Mouse (Mus musculus): ENCODE measurements around the gene Incenp. TPM values are rescaled to one million over a fixed set of nuclear protein-coding genes. Genes with fewer than 3 reads are reported as not detected.
"Not testable (repeated sequence)": the region's sequence is repeated elsewhere in the genome, so short reads cannot be mapped to it uniquely, and the experiment has no call there.

Gene Incenp
- polyA plus RNA-seq, 1 experiment from 2014 or later = 24.3 TPM

DNA sequence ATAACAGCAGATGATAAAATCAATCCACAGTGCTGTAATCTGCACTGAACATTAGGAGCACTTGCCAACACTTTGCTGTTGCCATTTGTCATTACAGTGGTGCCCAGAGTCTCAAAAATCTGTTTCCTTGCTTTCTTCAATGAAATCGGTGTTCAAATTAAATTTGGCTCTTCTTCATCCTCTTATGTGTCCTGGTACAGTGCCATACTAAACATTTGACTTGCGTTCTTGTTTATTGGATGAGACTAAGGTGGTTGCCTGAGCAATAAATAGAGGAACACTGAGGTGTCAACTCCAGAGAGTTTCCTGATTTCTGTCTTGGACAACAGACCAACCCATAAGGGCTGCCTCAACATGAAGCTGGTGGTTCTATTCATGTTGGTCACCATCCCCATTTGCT, 52.1 kb downstream of the Incenp start, which contains the start of gene Scgb2a2:
Gene Scgb2a2 (plus strand): TSS at position 301 of the 400 bp plus-strand sequence.
- H3K36me3 ChIP-seq (ENCODE audit: control insufficient read depth, insufficient read depth) = no peaks in the 10 kb centered on the region
- no peaks in the 10 kb centered on the region for H3K9me3 ChIP-seq (ENCODE audit: control insufficient read depth)
- no peak for TF ChIP-seq CTCF (IDR thresholded peaks at IDR 0.05; ENCODE audit: low read depth)
- no peaks in the 10 kb centered on the region for H3K27me3 ChIP-seq (replicated peaks; ENCODE audit: control insufficient read depth, insufficient read depth, low read length)
- no peak within 1 kb of the TSS for H3K4me3 ChIP-seq (ENCODE audit: low read depth, low read length)
- 85% methylated on average over 2 of the region's 2 CpGs for WGBS
- H3K4me1 ChIP-seq (replicated peaks; ENCODE audit: control insufficient read depth, insufficient read depth, low read length) = no peaks in the 10 kb centered on the region
- no peak for ATAC-seq
- H3K9ac ChIP-seq (ENCODE audit: low read depth, low read length) = no peak within 1 kb of the TSS
- H3K4me2 ChIP-seq (replicated peaks; ENCODE audit: low read depth) = no peak within 1 kb of the TSS
- H3K27ac ChIP-seq (ENCODE audit: low read depth, low read length) = no peak within 1 kb of the TSS

DNA sequence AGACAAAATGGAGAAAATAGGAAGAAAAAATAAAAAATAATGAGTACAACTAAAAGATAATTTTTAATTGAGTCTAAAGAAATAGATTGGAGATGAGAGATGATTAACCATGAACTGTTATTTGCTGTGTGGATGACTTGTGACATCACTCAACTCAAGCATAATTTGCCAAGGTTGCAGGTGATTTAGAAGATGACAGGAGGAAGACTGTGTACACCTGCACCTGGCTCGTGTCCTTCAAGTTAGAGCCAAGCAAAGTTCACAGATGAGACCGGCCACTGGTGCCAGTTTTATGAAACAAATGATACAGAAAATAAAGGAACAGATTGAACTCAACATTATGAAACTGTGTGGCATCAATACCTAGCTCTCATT, 62.0 kb downstream of the Incenp start:
- ATAC-seq = no peak
- TF ChIP-seq CTCF (IDR thresholded peaks at IDR 0.05; ENCODE audit: low read depth) = no peak
- Histone ChIP-seq H3K9me3 (ENCODE audit: control insufficient read depth) (no peaks in the 10 kb centered on the region), H3K4me3 (ENCODE audit: low read depth, low read length) (no peak overlapping the region), H3K27ac (ENCODE audit: low read depth, low read length) (no peak overlapping the region), H3K36me3 (ENCODE audit: control insufficient read depth, insufficient read depth) (no peaks in the 10 kb centered on the region), H3K4me1 (replicated peaks; ENCODE audit: control insufficient read depth, insufficient read depth, low read length) (no peaks in the 10 kb centered on the region), H3K4me2 (replicated peaks; ENCODE audit: low read depth) (no peak overlapping the region), H3K9ac (ENCODE audit: low read depth, low read length) (no peak overlapping the region), H3K27me3 (replicated peaks; ENCODE audit: control insufficient read depth, insufficient read depth, low read length) (no peaks in the 10 kb centered on the region)
- WGBS = 58% methylated on average over 2 of the region's 2 CpGs

- not testable (repeated sequence) for H3K27me3 ChIP-seq (replicated peaks; ENCODE audit: control insufficient read depth, insufficient read depth, low read length); H3K36me3 ChIP-seq (ENCODE audit: control insufficient read depth, insufficient read depth); H3K27ac ChIP-seq (ENCODE audit: low read depth, low read length); H3K4me1 ChIP-seq (replicated peaks; ENCODE audit: control insufficient read depth, insufficient read depth, low read length); H3K9ac ChIP-seq (ENCODE audit: low read depth, low read length); H3K9me3 ChIP-seq (ENCODE audit: control insufficient read depth)
- peak overlapping the region; percentile 21; the same call in 1 of the 2 replicates for H3K4me3 ChIP-seq (ENCODE audit: low read depth, low read length)
- ATAC-seq = peak; percentile 77
- WGBS = 20% methylated on average over 17 of the region's 21 CpGs
- peak; percentile 61 for TF ChIP-seq CTCF (IDR thresholded peaks at IDR 0.05; ENCODE audit: low read depth)
- H3K4me2 ChIP-seq (replicated peaks; ENCODE audit: low read depth) = peak overlapping the region; percentile 58
Measured at GRCm38 (mm10) chr19:9836581-9837340, 62.6 kb downstream of the Incenp start.

Small RNA genes within 50 kb of the gene (microRNA-seq; reads per million reads assigned to microRNA genes)
- gene Gm22369 (not detected), gene Gm24484 (not detected)

Other genes starting within 250 kb of the Incenp start
- gene Scgb2a2, start 52.0 kb downstream of the Incenp start, polyA plus RNA-seq (2015; fragmentation: Nextera tagmentation; extraction: Ambion mirVana) = not detected in 2 replicates
- 6,780 and 7,050 TPM in 2 replicates for gene Fth1, start 81.0 kb upstream of the Incenp start, polyA plus RNA-seq (2015; fragmentation: Nextera tagmentation; extraction: Ambion mirVana)
- gene Best1, start 102.1 kb upstream of the Incenp start, polyA plus RNA-seq (2015; fragmentation: Nextera tagmentation; extraction: Ambion mirVana) = 0.61 and 0.89 TPM in 2 replicates
- 63.6 and 65.8 TPM in 2 replicates for gene Rab3il1, start 102.1 kb upstream of the Incenp start, polyA plus RNA-seq (2015; fragmentation: Nextera tagmentation; extraction: Ambion mirVana)
- gene Fads3, start 142.0 kb upstream of the Incenp start, polyA plus RNA-seq (2015; fragmentation: Nextera tagmentation; extraction: Ambion mirVana) = 4.7 and 4.8 TPM in 2 replicates
- 46.8 and 54.2 TPM in 2 replicates for gene Fads2, start 202.2 kb upstream of the Incenp start, polyA plus RNA-seq (2015; fragmentation: Nextera tagmentation; extraction: Ambion mirVana)

Measured in intestine, postnatal 0 days (tissue).